26 mouse cellular contexts compared by ENCODE assay signal in genomic region chr1:109340274-109340673, GRCm38 (mm10).
DNase-seq lines count a peak whose midpoint lies in the region; ATAC-seq and TF ChIP-seq lines count a peak whose summit lies in the region.
"Had no signal": no experiment of that assay in that cellular context is flagged by ENCODE, and none has a peak within 500 bp of the region (broad histone marks: within the 10 kb centered on the region; RNA-seq: fewer than 3 reads in every experiment).

No protein-coding gene starts in this region.

- H3K4me2 ChIP-seq in forebrain, embryonic 13.5 days: no peak overlapping the region
- no peak overlapping the region for H3K4me2 ChIP-seq in forebrain, embryonic 12.5 days
- H3K4me2 ChIP-seq in forebrain, embryonic 15.5 days (replicated peaks): no peak overlapping the region
- no peak overlapping the region for H3K4me2 ChIP-seq in forebrain, postnatal 0 days (ENCODE audit: low read depth)
- no peak overlapping the region for H3K4me2 ChIP-seq in lung, embryonic 14.5 days
- H3K4me2 ChIP-seq: embryonic facial prominence, embryonic 13.5 days; embryonic facial prominence, embryonic 15.5 days had no signal

- peak; percentile 51; the same call in 1 of the 2 replicates for ATAC-seq in forebrain, embryonic 13.5 days
- ATAC-seq in forebrain, embryonic 12.5 days (ENCODE audit: low FRiP score): no peak
- 0 out of 2 replicates have a peak, but pooled peaks have one; percentile 60 for ATAC-seq in forebrain, embryonic 15.5 days (replicated peaks)
- no peak for ATAC-seq in forebrain, postnatal 0 days
- ATAC-seq in lung, embryonic 14.5 days (ENCODE audit: insufficient read depth): no peak
- ATAC-seq: activated CD4-positive, CD25-positive, alpha-beta regulatory T cell, adult 4 months; CD4-positive, CD25-positive, alpha-beta regulatory T cell, adult 4 months; Patski had no signal

- no peaks in the 10 kb centered on the region for H3K36me3 ChIP-seq in forebrain, embryonic 13.5 days (ENCODE audit: poor library complexity, severe bottlenecking)
- H3K36me3 ChIP-seq in forebrain, embryonic 12.5 days (replicated peaks): no peaks in the 10 kb centered on the region
- H3K36me3 ChIP-seq in forebrain, embryonic 15.5 days: no peaks in the 10 kb centered on the region
- H3K36me3 ChIP-seq in forebrain, postnatal 0 days (ENCODE audit: insufficient read depth): no peaks in the 10 kb centered on the region
- H3K36me3 ChIP-seq in lung, embryonic 14.5 days (ENCODE audit: insufficient read depth): no peaks in the 10 kb centered on the region
- H3K36me3 ChIP-seq: embryonic facial prominence, embryonic 13.5 days; embryonic facial prominence, embryonic 15.5 days; G1E had no signal

- no peak for TF ChIP-seq POLR2A in lung, adult 2 months (IDR thresholded peaks at IDR 0.05; ENCODE audit: borderline replicate concordance, extremely low read depth, low read depth, low read length)
- TF ChIP-seq POLR2A in brain, embryonic 14.5 days (IDR thresholded peaks at IDR 0.05; ENCODE audit: borderline replicate concordance, extremely low read depth, insufficient read depth, insufficient read length, poor library complexity, severe bottlenecking): no peak

- H3K27me3 ChIP-seq in forebrain, embryonic 13.5 days: no peaks in the 10 kb centered on the region
- no peaks in the 10 kb centered on the region for H3K27me3 ChIP-seq in forebrain, embryonic 12.5 days
- no peaks in the 10 kb centered on the region for H3K27me3 ChIP-seq in forebrain, embryonic 15.5 days
- H3K27me3 ChIP-seq in forebrain, postnatal 0 days (ENCODE audit: insufficient read depth, low read length): no peaks in the 10 kb centered on the region
- no peaks in the 10 kb centered on the region for H3K27me3 ChIP-seq in lung, embryonic 14.5 days (ENCODE audit: insufficient read depth, low read length)
- H3K27me3 ChIP-seq: CH12.LX; embryonic facial prominence, embryonic 13.5 days; embryonic facial prominence, embryonic 15.5 days; Patski had no signal

- H3K9ac ChIP-seq in forebrain, embryonic 13.5 days: no peak overlapping the region
- no peak overlapping the region for H3K9ac ChIP-seq in forebrain, embryonic 12.5 days
- H3K9ac ChIP-seq in forebrain, embryonic 15.5 days (replicated peaks): no peak overlapping the region
- H3K9ac ChIP-seq in forebrain, postnatal 0 days: no peak overlapping the region
- H3K9ac ChIP-seq in lung, embryonic 14.5 days: no peak overlapping the region
- H3K9ac ChIP-seq: embryonic facial prominence, embryonic 13.5 days; embryonic facial prominence, embryonic 15.5 days had no signal

- no peak for TF ChIP-seq CTCF in forebrain, postnatal 0 days (IDR thresholded peaks at IDR 0.05; ENCODE audit: low read depth)
- no peak for TF ChIP-seq CTCF in lung, embryonic 14.5 days (IDR thresholded peaks at IDR 0.05; ENCODE audit: low read depth)
- TF ChIP-seq CTCF in lung, adult 2 months (IDR thresholded peaks at IDR 0.05; ENCODE audit: insufficient read depth, low read length): no peak
- TF ChIP-seq CTCF in brain, embryonic 14.5 days (IDR thresholded peaks at IDR 0.05; ENCODE audit: borderline replicate concordance, extremely low read depth, insufficient read depth, insufficient read length): no peak

- no peak for DNase-seq in forebrain, postnatal 0 days
- peak; percentile 1 for DNase-seq in lung, embryonic 14.5 days
- DNase-seq in lung, adult 2 months: no peak
- DNase-seq in brain, embryonic 14.5 days (ENCODE audit: low read depth): peak; percentile 73
- DNase-seq: adrenal gland, adult 8-10 months; adrenal gland, postnatal 14 days; adrenal gland, postnatal 36 days; B cell, adult 2 months; cerebellum, adult 11 months; cerebellum, adult 18-20 months; cerebellum, adult 8-10 months; cerebellum, adult 9-11 months; cerebellum, postnatal 14 days; cerebellum, postnatal 36 days; embryo, embryonic 11 days had no signal

- H3K4me1 ChIP-seq in forebrain, embryonic 13.5 days: no peaks in the 10 kb centered on the region
- no peaks in the 10 kb centered on the region for H3K4me1 ChIP-seq in forebrain, embryonic 12.5 days
- no peaks in the 10 kb centered on the region for H3K4me1 ChIP-seq in forebrain, embryonic 15.5 days
- H3K4me1 ChIP-seq in forebrain, postnatal 0 days (ENCODE audit: insufficient read depth): no peaks in the 10 kb centered on the region
- H3K4me1 ChIP-seq in lung, embryonic 14.5 days (ENCODE audit: insufficient read depth): no peaks in the 10 kb centered on the region
- no peaks in the 10 kb centered on the region for H3K4me1 ChIP-seq in lung, adult 2 months (ENCODE audit: control insufficient read depth, insufficient read depth, low read length)
- H3K4me1 ChIP-seq: embryonic facial prominence, embryonic 13.5 days; embryonic facial prominence, embryonic 15.5 days had no signal

- H3K4me3 ChIP-seq in forebrain, embryonic 13.5 days: no peak overlapping the region
- H3K4me3 ChIP-seq in forebrain, embryonic 12.5 days (replicated peaks): no peak overlapping the region
- H3K4me3 ChIP-seq in forebrain, embryonic 15.5 days: no peak overlapping the region
- no peak overlapping the region for H3K4me3 ChIP-seq in forebrain, postnatal 0 days (ENCODE audit: low read depth, low read length)
- no peak overlapping the region for H3K4me3 ChIP-seq in lung, embryonic 14.5 days (ENCODE audit: low read depth, low read length)
- H3K4me3 ChIP-seq in lung, adult 2 months (replicated peaks; ENCODE audit: extremely low read depth, low read depth, low read length): no peak overlapping the region
- H3K4me3 ChIP-seq: embryonic facial prominence, embryonic 13.5 days; embryonic facial prominence, embryonic 15.5 days; erythroblast, embryonic 14.5 days had no signal

- WGBS in forebrain, embryonic 13.5 days: 83% methylated on average over 1 of the region's 1 CpGs
- WGBS in forebrain, embryonic 12.5 days: 70% methylated on average over 1 of the region's 1 CpGs
- WGBS in forebrain, embryonic 15.5 days: 60% methylated on average over 1 of the region's 1 CpGs
- 54% methylated on average over 1 of the region's 1 CpGs for WGBS in forebrain, postnatal 0 days
- 56% methylated on average over 1 of the region's 1 CpGs for WGBS in lung, embryonic 14.5 days
- WGBS in lung, adult 2 months: 61% methylated on average over 1 of the region's 1 CpGs

- H3K27ac ChIP-seq in forebrain, embryonic 13.5 days: no peak overlapping the region
- H3K27ac ChIP-seq in forebrain, embryonic 12.5 days: no peak overlapping the region
- no peak overlapping the region for H3K27ac ChIP-seq in forebrain, embryonic 15.5 days (replicated peaks)
- H3K27ac ChIP-seq in forebrain, postnatal 0 days (ENCODE audit: low read depth, low read length): no peak overlapping the region
- no peak overlapping the region for H3K27ac ChIP-seq in lung, embryonic 14.5 days (ENCODE audit: low read depth)
- H3K27ac ChIP-seq: embryonic facial prominence, embryonic 13.5 days; embryonic facial prominence, embryonic 15.5 days had no signal

- H3K9me3 ChIP-seq in forebrain, embryonic 13.5 days (replicated peaks): no peaks in the 10 kb centered on the region
- H3K9me3 ChIP-seq in forebrain, embryonic 12.5 days: no peaks in the 10 kb centered on the region
- H3K9me3 ChIP-seq in forebrain, embryonic 15.5 days: no peaks in the 10 kb centered on the region
- H3K9me3 ChIP-seq in forebrain, postnatal 0 days (ENCODE audit: low read length): no peaks in the 10 kb centered on the region
- no peaks in the 10 kb centered on the region for H3K9me3 ChIP-seq in lung, embryonic 14.5 days (ENCODE audit: low read depth, low read length)
- H3K9me3 ChIP-seq: embryonic facial prominence, embryonic 13.5 days; embryonic facial prominence, embryonic 15.5 days; G1E had no signal

Comparison
In these comparisons a context has a peak if more than half of its experiments do, and no peak if none do; other contexts are left out.
1. ATAC-seq: peak in forebrain, embryonic 13.5 days (single experiment) and forebrain, embryonic 15.5 days (single experiment); none in forebrain, embryonic 12.5 days (single experiment), forebrain, postnatal 0 days (single experiment) and lung, embryonic 14.5 days (single experiment).
2. DNase-seq: peak in lung, embryonic 14.5 days (single experiment) and brain, embryonic 14.5 days (single experiment); none in forebrain, postnatal 0 days (single experiment) and lung, adult 2 months (single experiment).